Mouse (Mus musculus) lung, postnatal 4 days (tissue): Measurements from ENCODE around the gene Fam221a.
"Not testable (repeated sequence)": the region's sequence is repeated elsewhere in the genome, so short reads cannot be mapped to it uniquely, and the experiment has no call there.

Experiments used
- DNase-seq, 2 experiments: peaks; one replicate each; pipeline ENCODE4 v3.0.0; 2021

The Fam221a gene

GRCm38 (mm10) chr6:49394276-49394675 is 26.7 kb downstream of the Fam221a start:
- no peak for DNase-seq

GRCm38 (mm10) chr6:49395316-49395715 is 27.8 kb downstream of the Fam221a start, which contains the start of gene Stk31:
Gene Stk31 (plus strand): TSS chr6:49395604.
- DNase-seq, result peak; percentile 36 to 72

- DNase-seq, result peak; percentile 25 to 39
Observed at GRCm38 (mm10) chr6:49397466-49397865, 29.9 kb downstream of the Fam221a start.

GRCm38 (mm10) chr6:49398365-49398764 is 30.8 kb downstream of the Fam221a start:
- DNase-seq, result no peak

- no peak for DNase-seq
Observed at GRCm38 (mm10) chr6:49410830-49411229, 43.3 kb downstream of the Fam221a start.

- not testable (repeated sequence) for DNase-seq
Observed at GRCm38 (mm10) chr6:49412967-49413366, 45.4 kb downstream of the Fam221a start.

GRCm38 (mm10) chr6:49415971-49416370 is 48.4 kb downstream of the Fam221a start:
- no peak for DNase-seq

GRCm38 (mm10) chr6:49437306-49437705 is 69.8 kb downstream of the Fam221a start:
- no peak for DNase-seq
